Mouse (Mus musculus): ENCODE data around the gene Slc29a3. TPM values are rescaled to one million over a fixed set of nuclear protein-coding genes. Genes with fewer than 3 reads are reported as not detected.

Slc29a3 gene
- polyA plus RNA-seq, 1 experiment from 2014 or later, result 12.7 TPM

GRCm38 (mm10) chr10:60687011-60687776 lies 65.4 kb downstream of the Slc29a3 start:
- H3K4me1 ChIP-seq, result peaks cover 27% of the 10 kb centered on the region
- H3K4me2 ChIP-seq, result peak overlapping the region; percentile 97
- H3K4me3 ChIP-seq, result peak overlapping the region; percentile 58
- H3K27ac ChIP-seq, result no peak overlapping the region
- H3K9me3 ChIP-seq (replicated peaks), result no peaks in the 10 kb centered on the region
- no peaks in the 10 kb centered on the region for H3K36me3 ChIP-seq (ENCODE audit: poor library complexity, severe bottlenecking)
- peaks cover 70% of the 10 kb centered on the region for H3K27me3 ChIP-seq
- under 1% methylated on average over 74 of the region's 76 CpGs for WGBS
- peak; percentile 63 for ATAC-seq
- H3K9ac ChIP-seq, result peak overlapping the region; percentile 65

DNA sequence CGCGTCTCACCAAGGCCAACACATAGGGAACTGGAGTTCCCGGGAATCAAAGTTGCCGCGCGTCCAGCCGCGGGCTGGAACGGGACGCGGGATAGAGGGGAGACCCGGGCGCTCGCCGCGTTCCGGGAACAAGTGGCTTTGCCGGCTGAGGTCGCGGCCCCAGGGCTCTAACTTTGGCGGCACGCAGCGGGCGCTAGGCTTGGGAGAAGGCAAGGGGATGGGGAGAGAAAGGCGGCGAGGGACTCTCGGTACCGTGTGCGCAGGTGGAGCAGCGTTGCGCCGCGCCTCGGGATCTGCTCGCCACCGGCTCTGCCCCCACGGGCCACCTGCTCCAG lies 66.0 kb downstream of the Slc29a3 start:
- Histone ChIP-seq H3K9ac (peak overlapping the region; percentile 65), H3K9me3 (replicated peaks) (no peaks in the 10 kb centered on the region), H3K27me3 (peaks cover 70% of the 10 kb centered on the region), H3K36me3 (ENCODE audit: poor library complexity, severe bottlenecking) (no peaks in the 10 kb centered on the region), H3K4me2 (peak overlapping the region; percentile 97), H3K4me3 (peak overlapping the region; percentile 58), H3K27ac (no peak overlapping the region), H3K4me1 (peaks cover 21% of the 10 kb centered on the region)
- ATAC-seq, result no peak
- WGBS, result under 1% methylated on average over 31 of the region's 37 CpGs

DNA sequence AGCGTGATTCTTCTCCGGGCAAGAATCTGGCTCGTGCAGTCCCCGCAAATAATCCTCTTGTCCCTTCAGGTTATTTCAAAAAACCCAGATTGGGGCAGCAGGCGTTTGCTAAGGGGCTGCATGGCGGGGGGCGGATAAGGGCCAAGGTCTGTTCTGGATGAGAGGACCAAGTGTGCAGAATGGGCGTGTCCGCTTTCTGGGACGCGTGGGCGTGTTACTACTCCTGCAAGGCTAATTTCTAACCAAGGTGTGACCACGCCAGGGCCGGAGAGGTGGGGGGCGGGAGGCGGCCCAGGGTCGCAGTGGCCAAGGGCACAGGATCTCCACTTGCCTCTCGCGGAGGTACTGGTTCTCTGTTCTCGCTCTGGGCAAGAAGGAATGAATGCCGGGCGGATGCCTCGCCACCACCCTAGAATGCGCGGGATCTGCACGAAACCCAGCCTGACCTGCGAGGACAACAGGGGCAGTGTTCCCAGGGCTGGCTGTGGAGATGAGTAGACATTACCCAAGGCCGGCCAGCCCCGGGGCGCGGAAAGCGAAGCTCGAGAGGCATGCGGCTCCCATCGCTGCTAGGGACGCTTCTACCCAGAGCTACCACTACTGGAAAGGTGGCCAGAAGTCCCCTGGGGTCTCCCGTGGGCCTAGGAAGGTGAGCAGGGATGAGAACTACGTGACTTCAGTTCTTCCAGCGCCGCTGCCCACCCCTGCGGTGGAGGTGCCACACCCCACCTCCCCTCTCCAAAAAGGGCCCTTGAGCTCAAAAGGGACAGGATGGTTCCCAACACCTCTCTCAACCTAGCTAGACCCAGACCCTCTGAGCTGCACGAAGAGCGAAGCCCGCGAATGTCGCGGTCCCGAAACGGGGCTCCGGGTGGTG lies 66.6 kb downstream of the Slc29a3 start:
- peak overlapping the region; percentile 65; the same call in 1 of the 2 replicates for H3K9ac ChIP-seq
- no peak for ATAC-seq
- 6% methylated on average over 49 of the region's 50 CpGs for WGBS

GRCm38 (mm10) chr10:60678926-60679325 lies 73.7 kb downstream of the Slc29a3 start:
- no peaks in the 10 kb centered on the region for H3K4me1 ChIP-seq

More for the DNA sequence above, 66.6 kb downstream of the Slc29a3 start:
- no peak overlapping the region for H3K27ac ChIP-seq
- no peaks in the 10 kb centered on the region for H3K9me3 ChIP-seq (replicated peaks)
- peaks cover 70% of the 10 kb centered on the region for H3K27me3 ChIP-seq
- H3K4me1 ChIP-seq, result peaks cover 16% of the 10 kb centered on the region
- H3K36me3 ChIP-seq (ENCODE audit: poor library complexity, severe bottlenecking), result no peaks in the 10 kb centered on the region
- H3K4me2 ChIP-seq, result peak overlapping the region; percentile 97
- peak overlapping the region; percentile 58 for H3K4me3 ChIP-seq

GRCm38 (mm10) chr10:60677319-60677718 lies 75.3 kb downstream of the Slc29a3 start:
- ATAC-seq, result no peak
- 0 out of 2 replicates have a peak, but pooled peaks cover 3% of the 10 kb centered on the region for H3K27me3 ChIP-seq
- H3K4me2 ChIP-seq, result no peak overlapping the region
- no peaks in the 10 kb centered on the region for H3K4me1 ChIP-seq
- no peak overlapping the region for H3K9ac ChIP-seq
- no peaks in the 10 kb centered on the region for H3K36me3 ChIP-seq (ENCODE audit: poor library complexity, severe bottlenecking)
- H3K4me3 ChIP-seq, result no peak overlapping the region
- H3K9me3 ChIP-seq (replicated peaks), result no peaks in the 10 kb centered on the region
- 80% methylated on average over 4 of the region's 4 CpGs for WGBS
- no peak overlapping the region for H3K27ac ChIP-seq

More at GRCm38 (mm10) chr10:60678926-60679325, 73.7 kb downstream of the Slc29a3 start:
- WGBS, result 84% methylated on average over 3 of the region's 3 CpGs
- peaks cover 10% of the 10 kb centered on the region for H3K27me3 ChIP-seq
- H3K9me3 ChIP-seq (replicated peaks), result no peaks in the 10 kb centered on the region
- no peak overlapping the region for H3K9ac ChIP-seq
- H3K36me3 ChIP-seq (ENCODE audit: poor library complexity, severe bottlenecking), result no peaks in the 10 kb centered on the region
- ATAC-seq, result no peak
- H3K4me2 ChIP-seq, result no peak overlapping the region
- H3K27ac ChIP-seq, result no peak overlapping the region
- H3K4me3 ChIP-seq, result no peak overlapping the region

DNA sequence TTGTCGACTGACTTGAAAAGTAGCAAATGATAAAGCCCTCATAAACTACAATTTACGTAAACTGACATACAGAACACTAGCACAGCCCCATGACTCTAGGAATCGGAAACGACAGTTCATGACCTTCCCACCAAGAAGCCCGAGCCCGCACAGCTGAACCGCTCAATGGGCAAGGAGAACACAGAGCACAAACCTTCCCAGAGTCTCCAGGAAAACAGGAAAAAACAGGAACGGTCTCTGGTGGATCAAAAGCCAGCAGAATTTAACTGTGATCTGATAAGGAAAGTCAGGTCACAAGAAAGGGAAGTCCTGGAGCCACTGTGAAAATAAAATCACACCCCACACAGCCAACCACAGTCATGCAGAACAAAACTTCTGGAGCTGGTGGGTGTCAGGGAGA lies 82.4 kb downstream of the Slc29a3 start:
- H3K4me2 ChIP-seq, result no peak overlapping the region
- no peak overlapping the region for H3K4me3 ChIP-seq
- H3K27ac ChIP-seq, result no peak overlapping the region
- no peak overlapping the region for H3K9ac ChIP-seq
- H3K36me3 ChIP-seq (ENCODE audit: poor library complexity, severe bottlenecking), result no peaks in the 10 kb centered on the region
- no peaks in the 10 kb centered on the region for H3K27me3 ChIP-seq
- no peaks in the 10 kb centered on the region for H3K9me3 ChIP-seq (replicated peaks)
- no peak for ATAC-seq
- whole genome bisulfite sequencing, result 92% methylated on average over 8 of the region's 8 CpGs
- H3K4me1 ChIP-seq, result no peaks in the 10 kb centered on the region

DNA sequence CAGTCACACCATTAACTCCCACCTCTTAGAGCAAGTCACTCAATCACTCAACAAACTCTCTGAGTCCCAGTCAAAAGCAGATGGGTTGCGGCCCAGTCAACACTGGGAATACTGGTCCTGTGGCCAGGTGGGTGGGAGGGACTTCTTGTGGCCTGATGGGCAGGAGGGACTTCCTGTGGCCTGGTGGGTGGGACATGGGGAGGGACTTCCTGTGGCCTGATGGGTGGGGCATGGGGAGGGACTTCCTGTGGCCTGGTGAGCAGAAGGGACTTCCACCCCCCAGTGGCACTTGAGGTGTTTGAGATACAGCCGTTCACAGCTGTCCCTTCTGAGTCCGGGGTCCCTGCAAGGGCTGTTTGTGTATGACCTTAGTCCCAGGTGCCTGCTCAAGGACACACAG lies 84.0 kb downstream of the Slc29a3 start:
- Histone ChIP-seq H3K27me3 (no peaks in the 10 kb centered on the region), H3K4me3 (no peak overlapping the region), H3K9me3 (replicated peaks) (no peaks in the 10 kb centered on the region), H3K4me1 (no peaks in the 10 kb centered on the region), H3K27ac (no peak overlapping the region), H3K9ac (no peak overlapping the region), H3K36me3 (ENCODE audit: poor library complexity, severe bottlenecking) (no peaks in the 10 kb centered on the region), H3K4me2 (no peak overlapping the region)
- WGBS, result 98% methylated on average over 3 of the region's 3 CpGs
- ATAC-seq, result no peak

Other genes with a start within 250 kb of the Slc29a3 start
- gene Cdh23, start 56.3 kb downstream of the Slc29a3 start, polyA plus RNA-seq (2015; fragmentation: Nextera tagmentation; extraction: Ambion mirVana), result 0.89 and 1.1 TPM in 2 replicates
- gene Unc5b, start 78.8 kb upstream of the Slc29a3 start, polyA plus RNA-seq (2015; fragmentation: Nextera tagmentation; extraction: Ambion mirVana), result 2.3 and 2.8 TPM in 2 replicates

All from forebrain, embryonic 13.5 days (tissue).